8 mouse cellular contexts compared by ENCODE assay signal in genomic region chr2:26236681-26237289, GRCm38 (mm10). TPM values are rescaled to one million over a fixed set of nuclear protein-coding genes. Genes with fewer than 3 reads are reported as not detected.
DNase-seq lines count a peak whose midpoint lies in the region; ATAC-seq and TF ChIP-seq lines count a peak whose summit lies in the region.

No protein-coding gene starts in this region.

- no peaks in the 10 kb centered on the region for H3K36me3 ChIP-seq in kidney, adult 2 months (ENCODE audit: control insufficient read depth, insufficient read depth, low read length)
- H3K36me3 ChIP-seq in ES-E14 (ENCODE audit: control insufficient read depth, insufficient read depth, low read length, poor library complexity, severe bottlenecking) (peaks cover 2% of the 10 kb centered on the region; the same call in 1 of the 2 replicates), myocyte (ENCODE audit: control insufficient read depth, insufficient read depth) (no peaks in the 10 kb centered on the region)

- no peaks in the 10 kb centered on the region for H3K27me3 ChIP-seq in kidney, adult 2 months (replicated peaks; ENCODE audit: control insufficient read depth, insufficient read depth, low read length)
- peaks cover 6% of the 10 kb centered on the region for H3K27me3 ChIP-seq in myocyte (ENCODE audit: control insufficient read depth, insufficient read depth, insufficient read length)

- peak overlapping the region; percentile 86 for H3K9ac ChIP-seq in ES-E14 (ENCODE audit: insufficient read depth, low read depth, low read length, poor library complexity, severe bottlenecking)

- DNase-seq in kidney, adult 2 months: no peak
- no peak for DNase-seq in kidney, postnatal 36 days
- no peak for DNase-seq in ES-E14 (ENCODE audit: low read depth, low spot score)
- DNase-seq in left cerebral cortex, adult 2 months (ENCODE audit: extremely low spot score in 1 of 2, low spot score in 2 of 2): peak in 1 of 2 experiments; percentile 48
- no peak for DNase-seq in urinary bladder, postnatal 4 days (ENCODE audit: low spot score in 2 of 2)
- DNase-seq in urinary bladder, postnatal 25 days (ENCODE audit: low spot score): no peak

- H3K4me2 ChIP-seq in myocyte (ENCODE audit: low read depth): peak overlapping the region; percentile 95

- H3K27ac ChIP-seq in kidney, adult 2 months (ENCODE audit: insufficient read depth, low read depth, low read length): no peak overlapping the region; the same call in 1 of the 2 replicates
- 0 out of 2 replicates have a peak overlapping the region, but pooled peaks have one; percentile 3 for H3K27ac ChIP-seq in ES-E14 (ENCODE audit: insufficient read depth, low read depth, low read length, poor library complexity, severe bottlenecking)
- peak overlapping the region; percentile 87 for H3K27ac ChIP-seq in left cerebral cortex, adult 2 months

- H3K4me3 ChIP-seq in kidney, adult 2 months (ENCODE audit: insufficient read depth, low read depth, low read length): peak overlapping the region; percentile 98
- H3K4me3 ChIP-seq in ES-E14 (ENCODE audit: insufficient read depth in 1 of 2, low read depth in 1 of 2, low read length in 2 of 2, poor library complexity in 1 of 2, severe bottlenecking in 1 of 2) (peak overlapping the region; percentile 87 to 92), myocyte (peak overlapping the region; percentile 35)
- H3K4me3 ChIP-seq in left cerebral cortex, adult 2 months: peak overlapping the region; percentile 91

- WGBS in kidney, adult 2 months: 1% methylated on average over 51 of the region's 51 CpGs

- peaks cover 5% of the 10 kb centered on the region; the same call in 1 of the 2 replicates for H3K4me1 ChIP-seq in kidney, adult 2 months (ENCODE audit: control insufficient read depth, insufficient read depth, low read length)
- H3K4me1 ChIP-seq in ES-E14 (ENCODE audit: control insufficient read depth in 2 of 2, insufficient read depth in 2 of 2, low read length in 2 of 2, poor library complexity in 1 of 2): peaks cover 0 to under 1% of the 10 kb centered on the region in 2 experiments; a peak in 1 of 4 replicates

- TF ChIP-seq CTCF in kidney, adult 2 months (conservative IDR thresholded peaks at IDR 0.05; ENCODE audit: insufficient read depth, insufficient read length, low read depth, low read length): no peak
- TF ChIP-seq CTCF in left cerebral cortex, adult 2 months (IDR thresholded peaks at IDR 0.05): no peak

- no peak for TF ChIP-seq POLR2A in kidney, adult 2 months (IDR thresholded peaks at IDR 0.05; ENCODE audit: low read depth, low read length)
- TF ChIP-seq POLR2A in myocyte (IDR thresholded peaks at IDR 0.05; ENCODE audit: insufficient read length, low read depth): no peak

- no peaks in the 10 kb centered on the region for H3K9me3 ChIP-seq in ES-E14 (ENCODE audit: control insufficient read depth, insufficient read depth, low read depth, low read length)

- intact Hi-C loops in left cerebral cortex, adult 2 months (cut with DNase I): no loop called here

- H3ac ChIP-seq in myocyte (ENCODE audit: control insufficient read depth, insufficient read length): peak overlapping the region; percentile 93

- no peaks in the 10 kb centered on the region for H3K79me2 ChIP-seq in myocyte (ENCODE audit: control insufficient read depth, insufficient read depth)

- in situ Hi-C loops in ES-E14 (cut with MboI; ENCODE audit: low sequenced_read_pairs in 2 of 2, unreplicated experiment in 2 of 2): no loop called here

- peak; percentile 43 for ATAC-seq in erythroblast, adult 5-6 weeks (replicated peaks; ENCODE audit: low FRiP score, poor library complexity, severe bottlenecking)

TF ChIP-seq in ES-E14, 5 proteins besides CTCF, POLR2A, EP300 and RAD21:
- TF ChIP-seq HCFC1 (IDR thresholded peaks at IDR 0.05; ENCODE audit: borderline replicate concordance, insufficient read depth, low read length) (no peak), ZNF384 (IDR thresholded peaks at IDR 0.05; ENCODE audit: low read depth, low read length) (no peak), CHD2 (IDR thresholded peaks at IDR 0.05; ENCODE audit: low read depth, low read length) (no peak), ZC3H11A (IDR thresholded peaks at IDR 0.05; ENCODE audit: borderline replicate concordance, low read depth, low read length) (no peak), MAFK (IDR thresholded peaks at IDR 0.05; ENCODE audit: insufficient read depth, low read depth, low read length) (no peak)

TF ChIP-seq in myocyte, 11 proteins besides CTCF, POLR2A, EP300 and RAD21:
- TF ChIP-seq MYOG (IDR thresholded peaks at IDR 0.05; ENCODE audit: control insufficient read depth in 1 of 3, insufficient read depth in 1 of 3, insufficient read length in 2 of 3, low read depth in 2 of 3) (no peak), SRF (IDR thresholded peaks at IDR 0.05; ENCODE audit: control insufficient read depth, insufficient read length, low read depth) (no peak), E2F4 (IDR thresholded peaks at IDR 0.05; ENCODE audit: insufficient read depth) (no peak), MYOD1 (IDR thresholded peaks at IDR 0.05; ENCODE audit: control insufficient read depth in 1 of 3, insufficient read length in 2 of 3, low read depth in 2 of 3) (peak in 1 of 3 experiments; percentile 30), REST (IDR thresholded peaks at IDR 0.05; ENCODE audit: insufficient read depth, insufficient read length) (peak; percentile 83), MAX (IDR thresholded peaks at IDR 0.05; ENCODE audit: low read depth) (no peak)

RNA-seq across cellular contexts. Expression of gene Qsox2, which starts 0.5 kb away (rescaled TPM):
- 15.3 and 16.5 TPM in 2 replicates for polyA plus RNA-seq in kidney, adult 2 months (2012; rRNA removed)
- 32.0 and 59.7 TPM in 2 replicates for total RNA-seq in ES-E14 (2012; rRNA removed)
- 1.7 and 2.1 TPM in 2 replicates for total RNA-seq in erythroblast, adult 5-6 weeks (2015; ENCODE audit: low replicate concordance)
- total RNA-seq in erythroblast, adult 5-6 weeks (2017; ENCODE audit: low replicate concordance): 0.60 and 1.7 TPM in 2 replicates
- total RNA-seq in left cerebral cortex, adult 2 months (2021): 10 to 100 TPM; 20.4 to 23.5 TPM
- 13.7 TPM for polyA plus RNA-seq in myocyte (2012; fragmentation: generic; extraction: Trizol)

RNA-seq across cellular contexts. Expression of gene Lhx3, which starts 28.7 kb away (rescaled TPM):
- polyA plus RNA-seq in kidney, adult 2 months (2012; rRNA removed): not detected in 2 replicates
- total RNA-seq in ES-E14 (2012; rRNA removed): 0.13 TPM in 1 of 2 replicates, not detected in the other
- not detected in 2 replicates for total RNA-seq in erythroblast, adult 5-6 weeks (2015; ENCODE audit: low replicate concordance)
- not detected in 2 replicates for total RNA-seq in erythroblast, adult 5-6 weeks (2017; ENCODE audit: low replicate concordance)
- total RNA-seq in left cerebral cortex, adult 2 months (2021): under 1 TPM; 0.27 to 0.35 TPM
- not detected for polyA plus RNA-seq in myocyte (2012; fragmentation: generic; extraction: Trizol)

RNA-seq across cellular contexts. Expression of gene Ccdc187, which starts 57.6 kb away (rescaled TPM):
- 0.02 and 0.12 TPM in 2 replicates for polyA plus RNA-seq in kidney, adult 2 months (2012; rRNA removed)
- 0.18 and 0.90 TPM in 2 replicates for total RNA-seq in ES-E14 (2012; rRNA removed)
- not detected in 2 replicates for total RNA-seq in erythroblast, adult 5-6 weeks (2015; ENCODE audit: low replicate concordance)
- total RNA-seq in erythroblast, adult 5-6 weeks (2017; ENCODE audit: low replicate concordance): not detected in 2 replicates
- 1 to 10 TPM in 1 of 2 experiments, under 1 TPM in 1; 0.79 to 2.4 TPM for total RNA-seq in left cerebral cortex, adult 2 months (2021)
- polyA plus RNA-seq in myocyte (2012; fragmentation: generic; extraction: Trizol): 0.01 TPM

Comparison
In these comparisons a context has a peak if more than half of its experiments do, and no peak if none do; other contexts are left out.
1. H3K4me3 ChIP-seq: peak in every context shown above with its lines; median percentile 98 in kidney, adult 2 months; 91 in left cerebral cortex, adult 2 months; 90 in ES-E14; 35 in myocyte.
2. RNA of gene Qsox2, which starts 0.5 kb away (total RNA-seq): 32.0 to 59.7 TPM in ES-E14 and 20.4 to 23.5 TPM in left cerebral cortex, adult 2 months; 0.60 to 2.1 TPM in erythroblast, adult 5-6 weeks; every median in the first group is over 4 times any median in the second.